Comparison of ENCODE assay signal across 12 mouse cellular contexts in genomic region chr17:14961557-14962154, GRCm38 (mm10). TPM values are rescaled to one million over a fixed set of nuclear protein-coding genes. Genes with fewer than 3 reads are reported as not detected.
A peak's percentile ranks its signal among the peaks of the same experiment; 100 is the strongest.
DNase-seq lines count a peak whose midpoint lies in the region; ATAC-seq and TF ChIP-seq lines count a peak whose summit lies in the region.
"Not testable (repeated sequence)": the region's sequence is repeated elsewhere in the genome, so short reads cannot be mapped to it uniquely, and the experiment has no call there.
"Had no signal": no experiment of that assay in that cellular context is flagged by ENCODE, and none has a peak within 500 bp of the region (broad histone marks: within the 10 kb centered on the region; RNA-seq: fewer than 3 reads in every experiment).

No protein-coding gene starts in this region.

- H3K36me3 ChIP-seq in forebrain, embryonic 11.5 days (ENCODE audit: control insufficient read depth, insufficient read depth, low read length); hindbrain, embryonic 16.5 days (ENCODE audit: control insufficient read depth, insufficient read depth, low read length); limb, embryonic 11.5 days (ENCODE audit: control insufficient read depth, insufficient read depth, low read length); liver, postnatal 0 days (replicated peaks; ENCODE audit: insufficient read depth, low read length); midbrain, embryonic 14.5 days (ENCODE audit: control insufficient read depth, insufficient read depth, low read length): not testable (repeated sequence)
- peaks cover 13% of the 10 kb centered on the region for H3K36me3 ChIP-seq in heart, embryonic 13.5 days

- peak; percentile 47 for ATAC-seq in Patski
- ATAC-seq in forebrain, embryonic 11.5 days (replicated peaks; ENCODE audit: low FRiP score) = peak; percentile 94
- peak; percentile 79 for ATAC-seq in heart, embryonic 13.5 days (ENCODE audit: extremely low read depth, insufficient number of reproducible peaks, low FRiP score, low TSS enrichment)
- peak; percentile 95 for ATAC-seq in hindbrain, embryonic 16.5 days
- ATAC-seq in limb, embryonic 11.5 days (ENCODE audit: insufficient number of reproducible peaks, low FRiP score, low TSS enrichment, low read depth) = peak; percentile 95
- peak; percentile 61 for ATAC-seq in liver, postnatal 0 days
- peak; percentile 94 for ATAC-seq in midbrain, embryonic 14.5 days (ENCODE audit: low FRiP score, low TSS enrichment)
- ATAC-seq in neutrophil, adult 5-6 weeks (ENCODE audit: extremely low read depth, insufficient number of reproducible peaks, low FRiP score, poor library complexity, severe bottlenecking) = peak; percentile 59

- not testable (repeated sequence) for H3K9ac ChIP-seq in forebrain, embryonic 11.5 days (ENCODE audit: low read length); heart, embryonic 13.5 days; hindbrain, embryonic 16.5 days (ENCODE audit: low read depth, low read length); limb, embryonic 11.5 days (ENCODE audit: low read length); liver, postnatal 0 days (replicated peaks); midbrain, embryonic 14.5 days (replicated peaks; ENCODE audit: low read length)

- H3K4me3 ChIP-seq in forebrain, embryonic 11.5 days (ENCODE audit: low read depth, low read length); heart, embryonic 13.5 days; hindbrain, embryonic 16.5 days (ENCODE audit: low read length); limb, embryonic 11.5 days (ENCODE audit: low read depth, low read length); liver, postnatal 0 days (ENCODE audit: low read depth, low read length); midbrain, embryonic 14.5 days (replicated peaks; ENCODE audit: low read depth, low read length): not testable (repeated sequence)

- H3K9me3 ChIP-seq in forebrain, embryonic 11.5 days (ENCODE audit: control insufficient read depth, low read length); heart, embryonic 13.5 days; hindbrain, embryonic 16.5 days (ENCODE audit: control insufficient read depth, low read length); limb, embryonic 11.5 days (ENCODE audit: control insufficient read depth, low read length); liver, postnatal 0 days (ENCODE audit: low read length); midbrain, embryonic 14.5 days (ENCODE audit: control insufficient read depth, low read length): not testable (repeated sequence)

- CTCF ChIA-PET in Patski (lab: Charles Lee) = not testable (repeated sequence)

- not testable (repeated sequence) for H3K4me2 ChIP-seq in forebrain, embryonic 11.5 days (ENCODE audit: low read depth, low read length, severe bottlenecking); heart, embryonic 13.5 days; hindbrain, embryonic 16.5 days (ENCODE audit: low read length); limb, embryonic 11.5 days (ENCODE audit: low read depth, severe bottlenecking); liver, postnatal 0 days (ENCODE audit: low read depth, low read length); midbrain, embryonic 14.5 days (ENCODE audit: low read length)

- not testable (repeated sequence) for H3K27me3 ChIP-seq in Patski; forebrain, embryonic 11.5 days (ENCODE audit: control insufficient read depth, insufficient read depth, low read length); heart, embryonic 13.5 days (replicated peaks); hindbrain, embryonic 16.5 days (replicated peaks; ENCODE audit: control insufficient read depth, insufficient read depth, low read length); limb, embryonic 11.5 days (ENCODE audit: control insufficient read depth, insufficient read depth, low read length); liver, postnatal 0 days (ENCODE audit: insufficient read depth, low read length); midbrain, embryonic 14.5 days (ENCODE audit: control insufficient read depth, insufficient read depth, low read length)

- not testable (repeated sequence) for TF ChIP-seq EP300 in liver, postnatal 0 days (IDR thresholded peaks at IDR 0.05; ENCODE audit: low read depth)

- WGBS in forebrain, embryonic 11.5 days = no CpG with 5 or more reads among the region's 44 CpGs
- WGBS in heart, embryonic 13.5 days = no CpG with 5 or more reads among the region's 44 CpGs
- no CpG with 5 or more reads among the region's 44 CpGs for WGBS in hindbrain, embryonic 16.5 days
- WGBS in limb, embryonic 11.5 days = no CpG with 5 or more reads among the region's 44 CpGs
- WGBS in liver, postnatal 0 days (ENCODE audit: insufficient replicate concordance) = no CpG with 5 or more reads among the region's 44 CpGs
- no CpG with 5 or more reads among the region's 44 CpGs for WGBS in midbrain, embryonic 14.5 days

- not testable (repeated sequence) for H3K27ac ChIP-seq in forebrain, embryonic 11.5 days (ENCODE audit: low read depth, low read length); heart, embryonic 13.5 days (replicated peaks); hindbrain, embryonic 16.5 days (ENCODE audit: low read depth, low read length); limb, embryonic 11.5 days (replicated peaks; ENCODE audit: low read depth, low read length); liver, postnatal 0 days (ENCODE audit: low read depth); midbrain, embryonic 14.5 days (replicated peaks; ENCODE audit: low read depth, low read length)

- TF ChIP-seq CTCF in Patski (IDR thresholded peaks at IDR 0.05); liver, postnatal 0 days (IDR thresholded peaks at IDR 0.05; ENCODE audit: low read depth): not testable (repeated sequence)

- not testable (repeated sequence) for H3K4me1 ChIP-seq in forebrain, embryonic 11.5 days (replicated peaks; ENCODE audit: control insufficient read depth, insufficient read depth, low read length); hindbrain, embryonic 16.5 days (ENCODE audit: control insufficient read depth, insufficient read depth, low read depth, low read length); limb, embryonic 11.5 days (ENCODE audit: control insufficient read depth, insufficient read depth, low read length); liver, postnatal 0 days (ENCODE audit: insufficient read depth); midbrain, embryonic 14.5 days (ENCODE audit: control insufficient read depth, insufficient read depth, low read length)
- H3K4me1 ChIP-seq in heart, embryonic 13.5 days = peaks cover 14% of the 10 kb centered on the region

- DNase-seq in Patski (ENCODE audit: low read depth, low spot score); forebrain, embryonic 11.5 days (ENCODE audit: low spot score); limb, embryonic 11.5 days (ENCODE audit: low spot score); liver, postnatal 0 days; midbrain, embryonic 14.5 days: not testable (repeated sequence)

- POLR2A ChIA-PET in Patski (lab: Charles Lee) = not testable (repeated sequence)

- in situ Hi-C loops in Patski (cut with MboI; ENCODE audit: low pct_unique_long_range_greater_than_20kb) = loop anchor here (25.0 kb wide), 1 partner anchor 776 kb away; no protein-coding TSS in a partner anchor

RNA-seq across cellular contexts. Expression of gene Phf10, which starts 0.6 kb away (rescaled TPM):
- 71.5 TPM for polyA plus RNA-seq in Patski (2021)
- polyA plus RNA-seq in forebrain, embryonic 11.5 days (2014; fragmentation: Nextera tagmentation; extraction: Ambion mirVana) = 33.2 and 36.2 TPM in 2 replicates
- 22.9 and 24.4 TPM in 2 replicates for polyA plus RNA-seq in heart, embryonic 13.5 days (2015; fragmentation: Nextera tagmentation; extraction: Ambion mirVana)
- 14.6 and 16.7 TPM in 2 replicates for polyA plus RNA-seq in hindbrain, embryonic 16.5 days (2015; fragmentation: Nextera tagmentation; extraction: Ambion mirVana)
- polyA plus RNA-seq in limb, embryonic 11.5 days (2014; fragmentation: Nextera tagmentation; extraction: Ambion mirVana) = 39.9 and 44.8 TPM in 2 replicates
- polyA plus RNA-seq in liver, postnatal 0 days (2015; fragmentation: Nextera tagmentation; extraction: Ambion mirVana) = 37.3 and 40.6 TPM in 2 replicates
- 21.5 and 25.2 TPM in 2 replicates for polyA plus RNA-seq in midbrain, embryonic 14.5 days (2014; fragmentation: Nextera tagmentation; extraction: Ambion mirVana)
- total RNA-seq in neutrophil, adult 5-6 weeks (2017) = 37.2 and 37.8 TPM in 2 replicates

RNA-seq across cellular contexts. Expression of gene 9030025P20Rik, which starts 16.6 kb away (rescaled TPM):
- polyA plus RNA-seq in Patski (2021) = 14.5 TPM
- polyA plus RNA-seq in forebrain, embryonic 11.5 days (2014; fragmentation: Nextera tagmentation; extraction: Ambion mirVana) = 11.5 and 13.1 TPM in 2 replicates
- 5.8 and 8.1 TPM in 2 replicates for polyA plus RNA-seq in heart, embryonic 13.5 days (2015; fragmentation: Nextera tagmentation; extraction: Ambion mirVana)
- 6.2 and 6.5 TPM in 2 replicates for polyA plus RNA-seq in hindbrain, embryonic 16.5 days (2015; fragmentation: Nextera tagmentation; extraction: Ambion mirVana)
- 8.6 and 9.1 TPM in 2 replicates for polyA plus RNA-seq in limb, embryonic 11.5 days (2014; fragmentation: Nextera tagmentation; extraction: Ambion mirVana)
- polyA plus RNA-seq in liver, postnatal 0 days (2015; fragmentation: Nextera tagmentation; extraction: Ambion mirVana) = 3.3 and 3.9 TPM in 2 replicates
- 8.4 and 8.8 TPM in 2 replicates for polyA plus RNA-seq in midbrain, embryonic 14.5 days (2014; fragmentation: Nextera tagmentation; extraction: Ambion mirVana)
- total RNA-seq in neutrophil, adult 5-6 weeks (2017) = 13.9 and 18.3 TPM in 2 replicates

RNA-seq across cellular contexts. Expression of gene Gm3417, which starts 16.9 kb away (rescaled TPM):
- not detected for polyA plus RNA-seq in Patski (2021)
- 1.9 and 2.2 TPM in 2 replicates for polyA plus RNA-seq in forebrain, embryonic 11.5 days (2014; fragmentation: Nextera tagmentation; extraction: Ambion mirVana)
- polyA plus RNA-seq in heart, embryonic 13.5 days (2015; fragmentation: Nextera tagmentation; extraction: Ambion mirVana) = 0.25 TPM in 1 of 2 replicates, not detected in the other
- polyA plus RNA-seq in hindbrain, embryonic 16.5 days (2015; fragmentation: Nextera tagmentation; extraction: Ambion mirVana) = 0.71 TPM in 1 of 2 replicates, not detected in the other
- polyA plus RNA-seq in limb, embryonic 11.5 days (2014; fragmentation: Nextera tagmentation; extraction: Ambion mirVana) = 0.23 TPM in 1 of 2 replicates, not detected in the other
- polyA plus RNA-seq in liver, postnatal 0 days (2015; fragmentation: Nextera tagmentation; extraction: Ambion mirVana) = 1.8 and 1.9 TPM in 2 replicates
- 0.36 TPM in 1 of 2 replicates, not detected in the other for polyA plus RNA-seq in midbrain, embryonic 14.5 days (2014; fragmentation: Nextera tagmentation; extraction: Ambion mirVana)
- 1.6 TPM in 1 of 2 replicates, not detected in the other for total RNA-seq in neutrophil, adult 5-6 weeks (2017)
- total RNA-seq: adrenal gland, postnatal 25 days; gastrocnemius, adult 18-20 months; heart, adult 2 months had no signal
- polyA plus RNA-seq: heart, adult 2 months; large intestine, adult 2 months had no signal

RNA-seq across cellular contexts. Expression of gene 1600012H06Rik, which starts 18.7 kb away (rescaled TPM):
- polyA plus RNA-seq in Patski (2021) = 31.9 TPM
- polyA plus RNA-seq in forebrain, embryonic 11.5 days (2014; fragmentation: Nextera tagmentation; extraction: Ambion mirVana) = 29.5 and 32.4 TPM in 2 replicates
- polyA plus RNA-seq in heart, embryonic 13.5 days (2015; fragmentation: Nextera tagmentation; extraction: Ambion mirVana) = 29.2 and 30.5 TPM in 2 replicates
- 28.0 and 28.9 TPM in 2 replicates for polyA plus RNA-seq in hindbrain, embryonic 16.5 days (2015; fragmentation: Nextera tagmentation; extraction: Ambion mirVana)
- polyA plus RNA-seq in limb, embryonic 11.5 days (2014; fragmentation: Nextera tagmentation; extraction: Ambion mirVana) = 24.1 and 28.8 TPM in 2 replicates
- polyA plus RNA-seq in liver, postnatal 0 days (2015; fragmentation: Nextera tagmentation; extraction: Ambion mirVana) = 20.0 and 21.3 TPM in 2 replicates
- 17.4 and 26.1 TPM in 2 replicates for polyA plus RNA-seq in midbrain, embryonic 14.5 days (2014; fragmentation: Nextera tagmentation; extraction: Ambion mirVana)
- 27.9 and 28.5 TPM in 2 replicates for total RNA-seq in neutrophil, adult 5-6 weeks (2017)

RNA-seq across cellular contexts. Expression of gene Wdr27, which starts 18.7 kb away (rescaled TPM):
- polyA plus RNA-seq in Patski (2021) = 5.7 TPM
- 4.3 and 6.1 TPM in 2 replicates for polyA plus RNA-seq in forebrain, embryonic 11.5 days (2014; fragmentation: Nextera tagmentation; extraction: Ambion mirVana)
- 3.3 TPM in 2 replicates for polyA plus RNA-seq in heart, embryonic 13.5 days (2015; fragmentation: Nextera tagmentation; extraction: Ambion mirVana)
- polyA plus RNA-seq in hindbrain, embryonic 16.5 days (2015; fragmentation: Nextera tagmentation; extraction: Ambion mirVana) = 8.2 and 11.7 TPM in 2 replicates
- 3.9 and 4.4 TPM in 2 replicates for polyA plus RNA-seq in limb, embryonic 11.5 days (2014; fragmentation: Nextera tagmentation; extraction: Ambion mirVana)
- 3.2 and 4.2 TPM in 2 replicates for polyA plus RNA-seq in liver, postnatal 0 days (2015; fragmentation: Nextera tagmentation; extraction: Ambion mirVana)
- 8.9 and 9.6 TPM in 2 replicates for polyA plus RNA-seq in midbrain, embryonic 14.5 days (2014; fragmentation: Nextera tagmentation; extraction: Ambion mirVana)
- not detected in 2 replicates for total RNA-seq in neutrophil, adult 5-6 weeks (2017)
